ENCODE assay signal across 7 mouse cellular contexts in genomic region chr2:4412870-4413595, GRCm38 (mm10).
DNase-seq lines count a peak whose midpoint lies in the region; ATAC-seq lines count a peak whose summit lies in the region.

No protein-coding gene starts in this region.

- ATAC-seq in limb, embryonic 12.5 days (ENCODE audit: insufficient number of reproducible peaks, insufficient read depth, low FRiP score, low TSS enrichment, low read depth): no peak
- 0 out of 2 replicates have a peak, but pooled peaks have one; percentile 52 for ATAC-seq in embryonic facial prominence, embryonic 13.5 days (ENCODE audit: insufficient number of reproducible peaks, insufficient read depth, low FRiP score, low TSS enrichment, low read depth)
- peak; percentile 44; the same call in 1 of the 2 replicates for ATAC-seq in midbrain, embryonic 16.5 days

- no peaks in the 10 kb centered on the region for H3K27me3 ChIP-seq in limb, embryonic 12.5 days
- H3K27me3 ChIP-seq in limb, embryonic 10.5 days (ENCODE audit: low read depth, poor library complexity, severe bottlenecking): no peaks in the 10 kb centered on the region
- no peaks in the 10 kb centered on the region for H3K27me3 ChIP-seq in embryonic facial prominence, embryonic 13.5 days
- H3K27me3 ChIP-seq in midbrain, embryonic 16.5 days (ENCODE audit: control insufficient read depth, insufficient read depth, low read depth, low read length): no peaks in the 10 kb centered on the region

- no peak overlapping the region for H3K4me2 ChIP-seq in limb, embryonic 12.5 days
- H3K4me2 ChIP-seq in embryonic facial prominence, embryonic 13.5 days: no peak overlapping the region
- no peak overlapping the region for H3K4me2 ChIP-seq in midbrain, embryonic 16.5 days (ENCODE audit: low read length)

- intact Hi-C loops in heart, postnatal 14 days (cut with DNase I): no loop called here

- H3K27ac ChIP-seq in limb, embryonic 12.5 days: peak overlapping the region; percentile 53; the same call in 1 of the 2 replicates
- no peak overlapping the region for H3K27ac ChIP-seq in limb, embryonic 10.5 days
- 0 out of 2 replicates have a peak overlapping the region, but pooled peaks have one; percentile 39 for H3K27ac ChIP-seq in embryonic facial prominence, embryonic 13.5 days
- no peak overlapping the region for H3K27ac ChIP-seq in midbrain, embryonic 16.5 days (ENCODE audit: low read length)

- no peak for DNase-seq in limb, embryonic 10.5 days (ENCODE audit: low spot score)
- DNase-seq in heart, postnatal 14 days: peak; percentile 32 to 42
- DNase-seq in spleen, postnatal 36 days (ENCODE audit: low spot score in 2 of 2): no peak
- DNase-seq in embryo, embryonic 9.5 days (ENCODE audit: extremely low spot score): no peak

- H3K4me3 ChIP-seq in limb, embryonic 12.5 days (replicated peaks): no peak overlapping the region
- H3K4me3 ChIP-seq in limb, embryonic 10.5 days: no peak overlapping the region
- no peak overlapping the region for H3K4me3 ChIP-seq in embryonic facial prominence, embryonic 13.5 days
- no peak overlapping the region for H3K4me3 ChIP-seq in midbrain, embryonic 16.5 days (ENCODE audit: low read depth, low read length)

- no peak overlapping the region for H3K9ac ChIP-seq in limb, embryonic 12.5 days (replicated peaks)
- H3K9ac ChIP-seq in embryonic facial prominence, embryonic 13.5 days: no peak overlapping the region
- H3K9ac ChIP-seq in midbrain, embryonic 16.5 days (ENCODE audit: low read depth, low read length): no peak overlapping the region

- H3K9me3 ChIP-seq in limb, embryonic 12.5 days: no peaks in the 10 kb centered on the region
- no peaks in the 10 kb centered on the region for H3K9me3 ChIP-seq in limb, embryonic 10.5 days (replicated peaks)
- no peaks in the 10 kb centered on the region for H3K9me3 ChIP-seq in embryonic facial prominence, embryonic 13.5 days
- no peaks in the 10 kb centered on the region for H3K9me3 ChIP-seq in midbrain, embryonic 16.5 days (replicated peaks; ENCODE audit: control insufficient read depth, low read length, poor library complexity, severe bottlenecking)

- peaks cover 51% of the 10 kb centered on the region for H3K4me1 ChIP-seq in limb, embryonic 12.5 days (replicated peaks)
- H3K4me1 ChIP-seq in limb, embryonic 10.5 days: peaks cover 22% of the 10 kb centered on the region; the same call in 1 of the 2 replicates
- H3K4me1 ChIP-seq in embryonic facial prominence, embryonic 13.5 days: peaks cover 52% of the 10 kb centered on the region
- H3K4me1 ChIP-seq in midbrain, embryonic 16.5 days (ENCODE audit: control insufficient read depth, insufficient read depth, low read length): peaks cover 26% of the 10 kb centered on the region

- 56% methylated on average over 5 of the region's 5 CpGs for WGBS in limb, embryonic 12.5 days
- WGBS in limb, embryonic 10.5 days: 75% methylated on average over 5 of the region's 5 CpGs
- 38% methylated on average over 5 of the region's 5 CpGs for WGBS in embryonic facial prominence, embryonic 13.5 days
- 43% methylated on average over 5 of the region's 5 CpGs for WGBS in midbrain, embryonic 16.5 days

- peaks cover 5% of the 10 kb centered on the region; the same call in 1 of the 2 replicates for H3K36me3 ChIP-seq in limb, embryonic 12.5 days
- peaks cover 20% of the 10 kb centered on the region for H3K36me3 ChIP-seq in limb, embryonic 10.5 days
- H3K36me3 ChIP-seq in embryonic facial prominence, embryonic 13.5 days: no peaks in the 10 kb centered on the region
- H3K36me3 ChIP-seq in midbrain, embryonic 16.5 days (ENCODE audit: control insufficient read depth, insufficient read depth, low read length): no peaks in the 10 kb centered on the region

Comparison
In these comparisons a context has a peak if more than half of its experiments do, and no peak if none do; other contexts are left out.
1. H3K27ac ChIP-seq: peak in limb, embryonic 12.5 days (single experiment) and embryonic facial prominence, embryonic 13.5 days (single experiment); none in limb, embryonic 10.5 days (single experiment) and midbrain, embryonic 16.5 days (single experiment).
2. DNase-seq: peak in heart, postnatal 14 days (2 of 2); none in limb, embryonic 10.5 days (single experiment), spleen, postnatal 36 days (0 of 2) and embryo, embryonic 9.5 days (single experiment).